Mouse (Mus musculus): ENCODE data around the gene Tpp1. TPM values are rescaled to one million over a fixed set of nuclear protein-coding genes. Genes with fewer than 3 reads are reported as not detected.
"Not testable (repeated sequence)": the region's sequence is repeated elsewhere in the genome, so short reads cannot be mapped to it uniquely, and the experiment has no call there.

The Tpp1 gene
- polyA plus RNA-seq, 1 experiment, result 41.6 TPM

GRCm38 (mm10) chr7:105737648-105738047 is 14.4 kb downstream of the Tpp1 start:
- H3ac ChIP-seq (ENCODE audit: control insufficient read depth, insufficient read length, low read depth), result peak overlapping the region; percentile 75
- H3K27me3 ChIP-seq (ENCODE audit: control insufficient read depth, insufficient read depth, insufficient read length), result no peaks in the 10 kb centered on the region
- no peak for TF ChIP-seq CEBPB (IDR thresholded peaks at IDR 0.05; ENCODE audit: low read depth)
- no peak for TF ChIP-seq FOSL1 (IDR thresholded peaks at IDR 0.05; ENCODE audit: insufficient read depth, low read length, poor library complexity, severe bottlenecking)
- no peak for TF ChIP-seq MYOD1 (IDR thresholded peaks at IDR 0.05; ENCODE audit: control insufficient read depth, insufficient read length, low read depth)
- TF ChIP-seq USF1 (IDR thresholded peaks at IDR 0.05; ENCODE audit: low read depth), result no peak
- no peak for TF ChIP-seq MAX (IDR thresholded peaks at IDR 0.05)
- no peak for TF ChIP-seq CTCF (IDR thresholded peaks at IDR 0.05; ENCODE audit: control insufficient read depth, insufficient read depth, insufficient read length)
- no peak for TF ChIP-seq MYOG (IDR thresholded peaks at IDR 0.05; ENCODE audit: control insufficient read depth, extremely low read depth, insufficient read length)
- H3K79me3 ChIP-seq (ENCODE audit: low read depth), result peaks cover 51% of the 10 kb centered on the region
- H3K36me3 ChIP-seq (ENCODE audit: control insufficient read depth, insufficient read depth), result peaks cover 49% of the 10 kb centered on the region
- H3K4me3 ChIP-seq (ENCODE audit: insufficient read depth, poor library complexity, severe bottlenecking), result peak overlapping the region; percentile 71
- H3K79me2 ChIP-seq (ENCODE audit: control insufficient read depth, insufficient read depth), result peaks cover 85% of the 10 kb centered on the region

- peaks cover 49% of the 10 kb centered on the region for H3K36me3 ChIP-seq (ENCODE audit: control insufficient read depth, insufficient read depth)
- peaks cover 51% of the 10 kb centered on the region for H3K79me3 ChIP-seq (ENCODE audit: low read depth)
- TF ChIP-seq CTCF (IDR thresholded peaks at IDR 0.05; ENCODE audit: control insufficient read depth, insufficient read depth, insufficient read length) (no peak), MYOD1 (IDR thresholded peaks at IDR 0.05; ENCODE audit: control insufficient read depth, insufficient read length, low read depth) (no peak), MAX (IDR thresholded peaks at IDR 0.05) (no peak), MYOG (IDR thresholded peaks at IDR 0.05; ENCODE audit: control insufficient read depth, extremely low read depth, insufficient read length) (no peak), FOSL1 (IDR thresholded peaks at IDR 0.05; ENCODE audit: insufficient read depth, low read length, poor library complexity, severe bottlenecking) (no peak), USF1 (IDR thresholded peaks at IDR 0.05; ENCODE audit: low read depth) (no peak)
- H3K4me3 ChIP-seq (ENCODE audit: insufficient read depth, poor library complexity, severe bottlenecking), result peak within 1 kb of the TSS; percentile 71
- peak within 1 kb of the TSS; percentile 95 for H3ac ChIP-seq (ENCODE audit: control insufficient read depth, insufficient read length, low read depth)
- peaks cover 85% of the 10 kb centered on the region for H3K79me2 ChIP-seq (ENCODE audit: control insufficient read depth, insufficient read depth)
- no peaks in the 10 kb centered on the region for H3K27me3 ChIP-seq (ENCODE audit: control insufficient read depth, insufficient read depth, insufficient read length)
Measured at GRCm38 (mm10) chr7:105736911-105737521, 15.0 kb downstream of the Tpp1 start, which contains the start of gene Rrp8. TSS of gene Rrp8 (minus strand) at chr7:105737385.

GRCm38 (mm10) chr7:105736264-105736901 is 15.7 kb downstream of the Tpp1 start, which contains the start of gene Ilk:
TSS of gene Ilk (plus strand) at chr7:105736592.
- H3K36me3 ChIP-seq (ENCODE audit: control insufficient read depth, insufficient read depth), result peaks cover 49% of the 10 kb centered on the region

GRCm38 (mm10) chr7:105735464-105735863 is 16.6 kb downstream of the Tpp1 start:
- Histone ChIP-seq H3K4me3 (ENCODE audit: insufficient read depth, poor library complexity, severe bottlenecking) (peak overlapping the region; percentile 71), H3K79me2 (ENCODE audit: control insufficient read depth, insufficient read depth) (peaks cover 88% of the 10 kb centered on the region), H3ac (ENCODE audit: control insufficient read depth, insufficient read length, low read depth) (peak overlapping the region; percentile 41), H3K36me3 (ENCODE audit: control insufficient read depth, insufficient read depth) (peaks cover 53% of the 10 kb centered on the region), H3K79me3 (ENCODE audit: low read depth) (peaks cover 51% of the 10 kb centered on the region)
- not testable (repeated sequence) for H3K27me3 ChIP-seq (ENCODE audit: control insufficient read depth, insufficient read depth, insufficient read length)

More at GRCm38 (mm10) chr7:105736264-105736901, 15.7 kb downstream of the Tpp1 start, which contains the start of gene Ilk:
- TF ChIP-seq CTCF (IDR thresholded peaks at IDR 0.05; ENCODE audit: control insufficient read depth, insufficient read depth, insufficient read length) (no peak), MAX (IDR thresholded peaks at IDR 0.05) (peak; percentile 95), USF1 (IDR thresholded peaks at IDR 0.05; ENCODE audit: low read depth) (peak; percentile 59)
- H3K79me2 ChIP-seq (ENCODE audit: control insufficient read depth, insufficient read depth), result peaks cover 92% of the 10 kb centered on the region
- H3ac ChIP-seq (ENCODE audit: control insufficient read depth, insufficient read length, low read depth), result peak within 1 kb of the TSS; percentile 95
- H3K79me3 ChIP-seq (ENCODE audit: low read depth), result peaks cover 51% of the 10 kb centered on the region
- H3K4me3 ChIP-seq (ENCODE audit: insufficient read depth, poor library complexity, severe bottlenecking), result peak within 1 kb of the TSS; percentile 71
- no peaks in the 10 kb centered on the region for H3K27me3 ChIP-seq (ENCODE audit: control insufficient read depth, insufficient read depth, insufficient read length)

GRCm38 (mm10) chr7:105734826-105735225 is 17.2 kb downstream of the Tpp1 start:
- no peaks in the 10 kb centered on the region for H3K27me3 ChIP-seq (ENCODE audit: control insufficient read depth, insufficient read depth, insufficient read length)
- H3K4me3 ChIP-seq (ENCODE audit: insufficient read depth, poor library complexity, severe bottlenecking), result no peak overlapping the region
- TF ChIP-seq CTCF (IDR thresholded peaks at IDR 0.05; ENCODE audit: control insufficient read depth, insufficient read depth, insufficient read length) (no peak), MYOG (IDR thresholded peaks at IDR 0.05; ENCODE audit: control insufficient read depth, extremely low read depth, insufficient read length) (no peak)
- H3ac ChIP-seq (ENCODE audit: control insufficient read depth, insufficient read length, low read depth), result peak overlapping the region; percentile 24
- H3K79me2 ChIP-seq (ENCODE audit: control insufficient read depth, insufficient read depth), result peaks cover 82% of the 10 kb centered on the region
- peaks cover 45% of the 10 kb centered on the region for H3K79me3 ChIP-seq (ENCODE audit: low read depth)
- peaks cover 49% of the 10 kb centered on the region for H3K36me3 ChIP-seq (ENCODE audit: control insufficient read depth, insufficient read depth)

- Histone ChIP-seq H3K79me3 (ENCODE audit: low read depth) (peaks cover 40% of the 10 kb centered on the region), H3K79me2 (ENCODE audit: control insufficient read depth, insufficient read depth) (peaks cover 74% of the 10 kb centered on the region), H3ac (ENCODE audit: control insufficient read depth, insufficient read length, low read depth) (no peak overlapping the region), H3K4me3 (ENCODE audit: insufficient read depth, poor library complexity, severe bottlenecking) (no peak overlapping the region), H3K36me3 (ENCODE audit: control insufficient read depth, insufficient read depth) (peaks cover 53% of the 10 kb centered on the region), H3K27me3 (ENCODE audit: control insufficient read depth, insufficient read depth, insufficient read length) (no peaks in the 10 kb centered on the region)
- TF ChIP-seq FOSL1 (IDR thresholded peaks at IDR 0.05; ENCODE audit: insufficient read depth, low read length, poor library complexity, severe bottlenecking), result no peak
- TF ChIP-seq MYOG (IDR thresholded peaks at IDR 0.05; ENCODE audit: control insufficient read depth, extremely low read depth, insufficient read length), result no peak
- TF ChIP-seq CTCF (IDR thresholded peaks at IDR 0.05; ENCODE audit: control insufficient read depth, insufficient read depth, insufficient read length), result no peak
- no peak for TF ChIP-seq USF1 (IDR thresholded peaks at IDR 0.05; ENCODE audit: low read depth)
- TF ChIP-seq MAX (IDR thresholded peaks at IDR 0.05), result no peak
Measured at GRCm38 (mm10) chr7:105733836-105734235, 18.2 kb downstream of the Tpp1 start.

Measured in C2C12 (cell line).